Mouse (Mus musculus): ENCODE data around the gene Phrf1.

The Phrf1 gene

GRCm38 (mm10) chr7:141293852-141294471 lies 65.4 kb downstream of the Phrf1 start:
- DNase-seq (ENCODE audit: low spot score): no peak

- DNase-seq (ENCODE audit: low spot score): no peak
Measured at GRCm38 (mm10) chr7:141294479-141294878, 65.9 kb downstream of the Phrf1 start.

GRCm38 (mm10) chr7:141297926-141298650 lies 69.5 kb downstream of the Phrf1 start:
- DNase-seq (ENCODE audit: low spot score): no peak

GRCm38 (mm10) chr7:141299175-141299574 lies 70.6 kb downstream of the Phrf1 start:
- DNase-seq (ENCODE audit: low spot score): no peak

- DNase-seq (ENCODE audit: low spot score): no peak
Measured at GRCm38 (mm10) chr7:141301386-141301785, 72.8 kb downstream of the Phrf1 start.

GRCm38 (mm10) chr7:141302702-141303268 lies 74.2 kb downstream of the Phrf1 start:
- DNase-seq (ENCODE audit: low spot score): no peak

- DNase-seq (ENCODE audit: low spot score): no peak
Measured at GRCm38 (mm10) chr7:141304537-141304936, 76.0 kb downstream of the Phrf1 start.
